Mouse (Mus musculus) stomach, embryonic 16.5 days (tissue): ENCODE data around the gene Ccdc124. TPM values are rescaled to one million over a fixed set of nuclear protein-coding genes. Genes with fewer than 3 reads are reported as not detected.

Experiments used
- ATAC-seq: fragments of 200-750 bp; cut with Nextera tagmentation; 2 replicates; pipeline ENCODE4 v1.8.0; 2017; ENCODE audit warnings: moderate number of reproducible peaks, moderate TSS enrichment; ENCODE audit not compliant: insufficient read depth, low FRiP score
- H3K27ac ChIP-seq: fragments of 300-500 bp; sonication (generic); 2 replicates; pipeline ENCODE4 v1.5.1; 2014; ENCODE audit warnings: low read length
- H3K27me3 ChIP-seq: fragments of 300-500 bp; sonication (generic); 2 replicates; pipeline ENCODE4 v1.6.1; 2014; ENCODE audit warnings: low read length, control low read depth, mixed read lengths; ENCODE audit not compliant: control insufficient read depth, insufficient read depth
- H3K36me3 ChIP-seq: fragments of 300-500 bp; sonication (generic); 2 replicates; pipeline ENCODE4 v1.6.1; 2014; ENCODE audit warnings: low read length; ENCODE audit not compliant: control insufficient read depth, insufficient read depth
- H3K4me1 ChIP-seq: fragments of 300-500 bp; sonication (generic); 2 replicates; pipeline ENCODE4 v1.6.1; 2014; ENCODE audit warnings: low read length, control low read depth, mixed read lengths; ENCODE audit not compliant: control insufficient read depth, insufficient read depth
- H3K4me2 ChIP-seq: fragments of 300-500 bp; sonication (generic); 2 replicates; pipeline ENCODE4 v1.6.1; 2014; ENCODE audit warnings: low read depth, low read length, mixed read lengths
- H3K4me3 ChIP-seq: fragments of 300-500 bp; sonication (generic); replicated peaks from 2 replicates; pipeline ENCODE4 v1.5.1; 2014; ENCODE audit warnings: mild to moderate bottlenecking, low read length
- H3K9ac ChIP-seq: fragments of 300-500 bp; sonication (generic); 2 replicates; pipeline ENCODE4 v1.6.1; 2014; ENCODE audit warnings: low read length
- H3K9me3 ChIP-seq: fragments of 300-500 bp; sonication (generic); replicated peaks from 2 replicates; pipeline ENCODE4 v1.6.1; 2016; ENCODE audit warnings: low read length, control low read depth; ENCODE audit not compliant: control insufficient read depth
- WGBS: fragments of 180-500 bp; shearing (Covaris S2); extraction: QIAGEN DNeasy Blood & Tissue Kit; methylation state at CpG from one replicate; pipeline ENCODE4 v1.1.7; 2014; 5-methylcytosine and 5-hydroxymethylcytosine counted together
- polyA plus RNA-seq: library from polyadenylated mRNA; unstranded; fragments of >200 nt; fragmentation: Nextera tagmentation; extraction: Ambion mirVana; gene quantifications from 2 replicates; pipeline ENCODE4 v1.2.1, GENCODE M21; 2015

The Ccdc124 gene
- polyA plus RNA-seq, 1 experiment from 2014 or later: 89.6 TPM

DNA sequence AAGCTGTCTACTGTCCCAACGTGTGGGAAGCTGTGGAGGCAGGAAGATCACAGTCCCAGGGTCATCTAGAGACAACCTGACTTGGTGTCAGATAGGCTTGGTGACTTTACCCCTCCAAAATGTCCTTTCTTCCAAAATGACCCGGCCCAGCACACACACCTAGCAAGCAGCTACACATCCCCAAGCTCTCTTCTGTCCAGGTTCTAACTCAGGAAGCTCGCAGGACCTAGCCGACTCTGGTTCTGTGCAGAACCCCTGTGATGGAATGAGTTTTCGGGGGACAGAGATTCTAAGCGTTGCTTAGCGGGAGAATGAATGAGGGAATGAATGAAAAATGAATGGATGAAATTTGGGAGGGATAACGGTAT, 31.7 kb upstream of the Ccdc124 start:
- 0 out of 2 replicates have a peak, but pooled peaks have one; percentile 9 for ATAC-seq
- Histone ChIP-seq H3K27me3 (no peaks in the 10 kb centered on the region), H3K4me1 (peaks cover 10% of the 10 kb centered on the region), H3K36me3 (no peaks in the 10 kb centered on the region), H3K4me2 (peak overlapping the region; percentile 76), H3K9ac (peak overlapping the region; percentile 91), H3K27ac (peak overlapping the region; percentile 86; the same call in 1 of the 2 replicates), H3K9me3 (no peaks in the 10 kb centered on the region), H3K4me3 (peak overlapping the region; percentile 82)
- 12% methylated on average over 8 of the region's 8 CpGs for WGBS

DNA sequence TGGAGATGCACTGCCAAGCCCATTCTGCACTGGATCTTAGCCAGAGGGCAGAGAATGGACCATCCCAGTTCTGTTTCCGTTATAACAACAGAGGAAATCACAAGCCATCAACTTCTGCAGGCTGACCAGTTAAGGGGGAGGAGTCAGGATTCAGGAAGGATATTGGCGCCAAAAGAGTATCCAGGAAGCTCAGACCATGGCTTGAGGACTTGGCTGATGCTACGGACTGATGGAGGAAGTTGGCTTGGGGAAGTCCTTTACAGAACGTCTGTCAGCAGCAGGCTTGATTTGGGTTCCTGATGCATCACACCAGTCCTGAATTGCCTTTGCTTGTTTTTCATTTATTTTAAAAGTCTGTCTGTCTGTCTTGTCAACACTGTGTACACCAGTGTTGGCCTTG, 30.8 kb upstream of the Ccdc124 start:
- H3K4me2 ChIP-seq: no peak overlapping the region
- no peaks in the 10 kb centered on the region for H3K27me3 ChIP-seq
- no peak overlapping the region for H3K4me3 ChIP-seq
- no peak overlapping the region for H3K9ac ChIP-seq
- no peaks in the 10 kb centered on the region for H3K36me3 ChIP-seq
- no peaks in the 10 kb centered on the region for H3K9me3 ChIP-seq
- no peak for ATAC-seq
- peaks cover 10% of the 10 kb centered on the region for H3K4me1 ChIP-seq
- 53% methylated on average over 4 of the region's 4 CpGs for WGBS
- H3K27ac ChIP-seq: peak overlapping the region; percentile 40; the same call in 1 of the 2 replicates

GRCm38 (mm10) chr8:70903582-70903981, 29.8 kb upstream of the Ccdc124 start:
- Histone ChIP-seq H3K4me2 (no peak overlapping the region), H3K4me3 (no peak overlapping the region), H3K27ac (no peak overlapping the region), H3K9ac (no peak overlapping the region), H3K4me1 (peaks cover 10% of the 10 kb centered on the region), H3K27me3 (no peaks in the 10 kb centered on the region), H3K36me3 (no peaks in the 10 kb centered on the region), H3K9me3 (no peaks in the 10 kb centered on the region)
- ATAC-seq: no peak

DNA sequence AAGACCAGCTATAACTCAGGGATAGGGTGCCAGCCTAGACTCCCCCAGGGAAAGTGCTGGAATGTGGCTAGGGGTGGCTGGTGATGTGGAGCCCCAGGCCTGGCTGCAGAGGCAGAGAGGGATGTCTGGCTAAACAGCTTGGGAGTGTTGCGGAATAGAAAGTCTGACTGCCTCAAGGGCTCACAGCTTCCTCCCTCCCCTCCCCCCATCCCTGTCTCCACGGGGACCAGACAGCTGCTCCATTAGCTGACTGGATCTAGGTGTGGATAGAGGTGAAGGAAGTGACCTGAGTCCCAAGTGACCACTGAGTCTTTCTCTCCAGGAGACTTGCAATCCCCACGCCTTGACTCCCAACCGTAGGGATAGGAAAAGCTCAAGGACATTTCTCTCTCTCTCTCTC, 29.4 kb upstream of the Ccdc124 start:
- Histone ChIP-seq H3K27ac (no peak overlapping the region), H3K36me3 (no peaks in the 10 kb centered on the region), H3K9me3 (no peaks in the 10 kb centered on the region), H3K27me3 (no peaks in the 10 kb centered on the region), H3K9ac (no peak overlapping the region), H3K4me3 (no peak overlapping the region), H3K4me2 (no peak overlapping the region), H3K4me1 (peaks cover 14% of the 10 kb centered on the region)
- no peak for ATAC-seq
- WGBS: 38% methylated on average over 4 of the region's 4 CpGs

DNA sequence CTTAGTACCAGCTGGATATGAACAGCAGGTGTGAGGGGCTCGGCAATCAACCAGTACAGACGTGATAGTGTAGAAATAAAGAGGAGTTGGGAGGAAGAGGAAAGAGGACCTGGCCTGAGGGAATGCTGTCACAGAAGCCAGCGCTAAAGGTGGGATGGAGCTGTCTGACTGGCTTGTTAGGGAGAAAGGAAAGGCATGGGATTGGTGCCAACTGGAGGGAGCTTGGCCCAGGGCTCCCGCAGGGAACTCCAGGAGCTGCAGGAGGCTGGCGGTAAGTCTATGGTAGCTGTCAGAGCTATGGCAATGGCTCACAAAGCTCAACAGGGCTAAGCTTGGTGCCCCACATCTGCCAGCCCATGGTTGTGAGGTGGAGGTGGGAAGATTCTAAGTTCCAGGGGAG, 28.5 kb upstream of the Ccdc124 start:
- Histone ChIP-seq H3K4me2 (no peak overlapping the region), H3K36me3 (no peaks in the 10 kb centered on the region), H3K27ac (no peak overlapping the region), H3K27me3 (no peaks in the 10 kb centered on the region), H3K9ac (no peak overlapping the region; the same call in 1 of the 2 replicates), H3K4me1 (peaks cover 11% of the 10 kb centered on the region), H3K9me3 (no peaks in the 10 kb centered on the region), H3K4me3 (no peak overlapping the region)
- 42% methylated on average over 5 of the region's 5 CpGs for WGBS
- no peak for ATAC-seq

GRCm38 (mm10) chr8:70900872-70901387, 27.2 kb upstream of the Ccdc124 start:
- ATAC-seq: no peak
- Histone ChIP-seq H3K9me3 (no peaks in the 10 kb centered on the region), H3K4me3 (no peak overlapping the region), H3K27me3 (no peaks in the 10 kb centered on the region), H3K27ac (no peak overlapping the region), H3K9ac (no peak overlapping the region), H3K4me2 (no peak overlapping the region), H3K36me3 (no peaks in the 10 kb centered on the region), H3K4me1 (peaks cover 10% of the 10 kb centered on the region)
- WGBS: 68% methylated on average over 2 of the region's 2 CpGs

- no peak for ATAC-seq
- H3K9ac ChIP-seq: no peak overlapping the region
- no peak overlapping the region for H3K4me2 ChIP-seq
- H3K4me1 ChIP-seq: peaks cover 10% of the 10 kb centered on the region
- no peak overlapping the region for H3K27ac ChIP-seq
- peaks cover 11% of the 10 kb centered on the region; the same call in 1 of the 2 replicates for H3K36me3 ChIP-seq
- WGBS: 83% methylated on average over 2 of the region's 2 CpGs
- no peaks in the 10 kb centered on the region; the same call in 1 of the 2 replicates for H3K27me3 ChIP-seq
- no peak overlapping the region for H3K4me3 ChIP-seq
- no peaks in the 10 kb centered on the region for H3K9me3 ChIP-seq
Observed at GRCm38 (mm10) chr8:70899226-70899625, 25.5 kb upstream of the Ccdc124 start.

DNA sequence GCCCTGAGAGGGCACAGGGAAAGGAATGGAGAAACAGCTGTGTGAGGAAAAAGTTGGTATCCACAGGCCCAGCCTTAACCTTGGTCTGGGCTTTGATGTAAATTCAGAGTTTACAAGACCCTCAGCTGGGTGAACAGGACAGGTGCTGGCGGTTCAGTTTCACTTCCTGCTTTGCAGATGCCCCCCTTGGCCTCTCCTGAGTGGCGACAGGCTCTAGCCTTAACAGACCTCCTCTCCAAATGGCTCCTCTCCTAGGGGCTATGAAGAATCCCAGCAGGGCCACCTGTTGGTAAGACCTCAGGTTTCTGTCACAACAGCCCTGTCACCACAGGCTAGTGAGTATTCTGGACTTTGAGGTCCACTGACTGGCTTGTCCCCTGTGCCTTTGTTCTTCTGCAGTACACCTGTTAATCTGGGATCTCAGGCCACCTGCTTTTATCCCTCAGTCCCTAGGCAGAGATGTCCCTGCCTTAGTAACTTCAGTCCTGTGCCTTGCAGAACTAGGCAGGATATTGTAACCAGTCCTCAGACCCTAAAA, 25.0 kb upstream of the Ccdc124 start:
- Histone ChIP-seq H3K4me1 (peaks cover 10% of the 10 kb centered on the region), H3K9ac (peak overlapping the region; percentile 54), H3K4me2 (no peak overlapping the region), H3K4me3 (no peak overlapping the region), H3K9me3 (no peaks in the 10 kb centered on the region), H3K36me3 (peaks cover 16% of the 10 kb centered on the region; the same call in 1 of the 2 replicates), H3K27ac (no peak overlapping the region), H3K27me3 (no peaks in the 10 kb centered on the region; the same call in none of the 2 replicates)
- no peak for ATAC-seq
- 30% methylated on average over 2 of the region's 2 CpGs for WGBS

DNA sequence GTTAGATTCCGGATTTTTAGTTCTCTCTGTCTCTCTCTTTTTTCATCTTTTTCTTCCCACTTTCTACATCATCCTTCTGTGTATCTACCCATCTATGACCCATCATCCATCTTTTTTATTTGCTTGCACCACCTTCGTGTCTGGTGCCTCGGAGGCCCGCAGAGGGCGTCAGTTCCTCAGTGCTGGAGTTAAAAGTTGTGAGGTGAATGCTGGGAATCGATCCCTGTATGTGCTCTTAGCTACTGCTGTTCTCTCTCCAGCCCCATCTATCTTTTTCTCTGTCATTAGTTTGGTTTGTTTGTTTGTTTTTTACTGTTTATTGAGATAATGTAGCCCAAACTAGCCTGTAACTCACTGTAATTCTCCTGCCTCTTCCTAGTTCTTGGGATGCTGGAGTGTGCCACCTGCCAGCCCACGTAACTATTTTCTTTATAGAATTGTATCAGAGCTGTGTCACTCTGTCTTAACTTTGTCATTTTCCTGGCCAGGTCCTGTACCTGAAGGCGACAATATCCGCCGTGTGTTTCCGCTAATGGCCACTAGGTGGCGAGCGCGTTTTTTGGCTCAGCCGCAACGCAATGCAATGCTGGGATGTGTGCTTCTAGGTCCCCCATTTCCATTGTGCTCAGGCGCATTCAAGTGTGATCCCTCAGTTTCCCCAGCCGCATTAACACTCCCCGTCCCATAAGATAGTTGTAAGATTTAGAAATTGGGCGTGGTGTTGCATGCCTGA, 24.1 kb upstream of the Ccdc124 start:
- peak overlapping the region; percentile 91 for H3K4me2 ChIP-seq
- H3K27me3 ChIP-seq: peaks cover 7% of the 10 kb centered on the region
- no peaks in the 10 kb centered on the region for H3K9me3 ChIP-seq
- WGBS: under 1% methylated on average over 20 of the region's 20 CpGs
- peak overlapping the region; percentile 71 for H3K4me3 ChIP-seq
- peak overlapping the region; percentile 88 for H3K9ac ChIP-seq
- peaks cover 17% of the 10 kb centered on the region; the same call in 1 of the 2 replicates for H3K36me3 ChIP-seq
- H3K27ac ChIP-seq: peak overlapping the region; percentile 92
- peaks cover 11% of the 10 kb centered on the region for H3K4me1 ChIP-seq
- ATAC-seq: peak; percentile 34; the same call in 1 of the 2 replicates
